Mouse (Mus musculus) midbrain, embryonic 13.5 days (tissue): ENCODE data around the gene Ckmt2. TPM values are rescaled to one million over a fixed set of nuclear protein-coding genes. Genes with fewer than 3 reads are reported as not detected.

ENCODE experiments used
- polyA plus RNA-seq: library from polyadenylated mRNA; unstranded; fragments of >200 nt; fragmentation: Nextera tagmentation; extraction: Ambion mirVana; gene quantifications from 2 replicates; pipeline ENCODE4 v1.2.1, GENCODE M21; 2015

Gene Ckmt2
- polyA plus RNA-seq, 1 experiment from 2014 or later: not detected

Other genes starting within 250 kb of the Ckmt2 start
- gene Acot12, start 135.4 kb downstream of the Ckmt2 start, polyA plus RNA-seq: not detected in 2 replicates
- gene Zcchc9, start 69.2 kb downstream of the Ckmt2 start, polyA plus RNA-seq: 26.0 and 27.2 TPM in 2 replicates